Mouse (Mus musculus): ENCODE measurements around the gene Klra8.
"Not testable (repeated sequence)": the region's sequence is repeated elsewhere in the genome, so short reads cannot be mapped to it uniquely, and the experiment has no call there.

Gene Klra8

GRCm38 (mm10) chr6:130129798-130130197 is at the start of gene Klra8:
Klra8 (minus strand) TSS chr6:130129898.
- DNase-seq (ENCODE audit: low read depth, low spot score): not testable (repeated sequence)

- DNase-seq (ENCODE audit: low read depth, low spot score): no peak
Observed at GRCm38 (mm10) chr6:130110485-130110884, 19.2 kb downstream of the Klra8 start.

GRCm38 (mm10) chr6:130102743-130103142 is 27.0 kb downstream of the Klra8 start:
- not testable (repeated sequence) for DNase-seq (ENCODE audit: low read depth, low spot score)

GRCm38 (mm10) chr6:130092336-130092948 is 37.3 kb downstream of the Klra8 start:
- DNase-seq (ENCODE audit: low read depth, low spot score): no peak

GRCm38 (mm10) chr6:130067171-130067570 is 62.5 kb downstream of the Klra8 start, which contains the start of gene Klra4:
Klra4 (minus strand) TSS chr6:130067271.
- not testable (repeated sequence) for DNase-seq (ENCODE audit: low read depth, low spot score)
